Mouse (Mus musculus): ENCODE measurements around the gene Rpl23. TPM values are rescaled to one million over a fixed set of nuclear protein-coding genes. Genes with fewer than 3 reads are reported as not detected.
"Not testable (repeated sequence)": the region's sequence is repeated elsewhere in the genome, so short reads cannot be mapped to it uniquely, and the experiment has no call there.

The Rpl23 gene
- polyA plus RNA-seq, 3 experiments from 2014 or later = 686 to 1,148 (median 1,072) TPM

DNA sequence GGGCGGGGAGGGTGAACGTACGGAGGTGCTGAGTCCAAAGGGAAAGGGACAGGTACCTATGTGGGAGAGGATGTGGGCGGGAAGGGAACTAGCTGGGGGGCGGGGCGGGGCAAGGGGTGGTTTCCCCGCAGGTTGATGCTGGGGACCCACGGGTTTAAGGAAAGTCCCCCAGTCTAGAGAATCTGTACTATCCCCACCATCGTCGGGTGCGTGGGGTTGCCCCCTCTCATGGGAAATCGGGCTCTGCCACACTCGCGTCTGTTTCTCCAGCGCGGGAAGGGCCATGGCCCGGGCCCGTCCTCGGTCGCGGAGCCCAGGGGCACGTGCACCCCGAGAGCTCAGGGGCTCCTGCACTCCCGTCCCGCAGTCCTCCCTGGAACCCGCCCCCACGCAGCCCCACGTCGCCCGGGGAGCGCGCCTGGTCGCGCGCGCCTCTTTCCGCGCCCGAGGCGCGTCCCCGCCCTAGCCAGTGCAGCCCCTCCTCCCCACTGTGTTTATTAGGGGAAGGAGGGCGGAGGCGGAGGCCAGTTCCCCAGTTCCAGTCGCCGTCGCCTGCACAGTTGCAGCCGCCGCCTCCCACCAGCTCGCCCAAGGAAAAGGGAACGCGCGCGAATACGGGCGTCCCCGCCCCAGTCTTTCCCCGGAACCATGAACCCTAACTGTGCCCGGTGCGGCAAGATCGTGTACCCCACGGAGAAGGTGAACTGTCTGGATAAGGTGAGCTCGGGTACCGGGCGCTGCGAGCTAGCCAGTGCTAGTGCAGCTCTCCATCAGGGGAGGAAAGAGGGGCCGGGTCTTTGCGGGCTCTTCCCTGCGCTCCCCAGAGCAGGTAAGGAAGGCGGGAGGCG lies 17.1 kb upstream of the Rpl23 start:
- peak; percentile 58 for ATAC-seq

DNA sequence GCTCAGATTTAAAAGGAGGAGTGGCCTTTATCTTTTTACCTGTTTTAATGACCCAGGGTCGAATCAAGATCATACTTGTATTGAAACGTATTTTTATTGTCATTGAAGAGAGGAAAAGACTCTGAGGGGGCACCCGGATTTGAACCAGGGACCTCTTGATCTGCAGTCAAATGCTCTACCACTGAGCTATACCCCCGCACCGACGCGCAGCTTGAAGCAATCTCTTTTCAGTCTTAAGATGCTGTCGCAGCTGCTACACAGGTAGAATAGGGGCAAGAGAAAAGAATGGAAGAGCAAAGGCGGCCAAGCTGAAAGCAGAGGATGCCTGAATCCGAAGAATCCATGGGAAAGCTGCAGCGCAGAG lies 16.5 kb upstream of the Rpl23 start, which contains the start of gene Lasp1:
Gene Lasp1 (plus strand): TSS at position 219 of the 364 bp plus-strand sequence.
- peak; percentile 34 for ATAC-seq

- ATAC-seq = no peak
These were observed 15.8 kb upstream of the Rpl23 start for GRCm38 (mm10) chr11:97798083-97798435.

GRCm38 (mm10) chr11:97797369-97798082 lies 15.3 kb upstream of the Rpl23 start:
- no peak for ATAC-seq

- ATAC-seq = no peak
These were observed 14.7 kb upstream of the Rpl23 start for GRCm38 (mm10) chr11:97796910-97797309.

GRCm38 (mm10) chr11:97793165-97793564 lies 10.9 kb upstream of the Rpl23 start:
- peak; percentile 65 for ATAC-seq

DNA sequence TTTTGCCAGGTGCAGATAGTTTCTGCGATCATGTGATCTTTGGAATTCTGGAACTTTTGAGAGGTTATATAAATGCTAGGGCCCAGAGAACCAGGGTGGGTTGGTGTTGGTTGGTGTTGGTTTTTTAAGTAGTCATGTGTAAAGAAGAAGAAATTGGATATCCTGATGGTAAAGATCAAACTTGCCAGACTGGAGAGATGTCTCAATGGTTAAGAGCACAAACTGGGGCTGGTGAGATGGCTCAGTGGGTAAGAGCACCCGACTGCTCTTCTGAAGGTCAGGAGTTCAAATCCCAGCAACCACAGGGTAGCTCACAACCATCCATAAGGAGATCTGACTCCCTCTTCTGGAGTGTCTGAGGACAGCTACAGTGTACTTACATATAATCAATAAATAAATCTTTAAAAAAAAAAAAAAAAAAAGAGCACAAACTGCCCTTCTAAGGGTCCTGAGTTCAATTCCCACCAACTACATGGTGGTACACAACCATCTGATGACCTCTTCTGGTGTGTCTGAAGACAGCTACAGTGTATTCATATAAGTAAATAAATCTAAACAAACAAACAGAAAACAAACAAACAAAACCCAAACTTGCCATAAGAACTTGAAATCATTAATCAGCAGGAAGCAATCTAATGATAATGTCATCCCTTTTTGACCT lies 8.7 kb upstream of the Rpl23 start:
- not testable (repeated sequence) for ATAC-seq

- no peak for ATAC-seq
These were observed 7.5 kb upstream of the Rpl23 start for GRCm38 (mm10) chr11:97789727-97790126.

GRCm38 (mm10) chr11:97787961-97788360 lies 5.7 kb upstream of the Rpl23 start:
- ATAC-seq = no peak

DNA sequence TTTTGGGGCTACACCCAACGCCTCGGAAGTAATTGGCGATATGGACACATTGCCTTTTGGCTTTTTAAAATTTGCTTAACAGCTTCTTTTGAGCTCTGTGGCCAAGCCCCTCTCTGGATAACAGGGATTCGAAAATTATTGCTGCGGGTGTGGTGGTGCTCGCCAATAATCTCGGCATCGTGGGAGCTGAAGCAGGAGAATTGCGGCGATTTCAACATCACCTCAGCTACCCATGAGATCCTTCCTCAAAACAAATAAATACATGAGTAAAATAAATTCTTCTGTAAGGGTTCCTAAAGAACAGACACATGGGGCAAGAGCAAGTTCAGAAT lies 293 bp upstream of the Rpl23 start:
- peak; percentile 9 for ATAC-seq

DNA sequence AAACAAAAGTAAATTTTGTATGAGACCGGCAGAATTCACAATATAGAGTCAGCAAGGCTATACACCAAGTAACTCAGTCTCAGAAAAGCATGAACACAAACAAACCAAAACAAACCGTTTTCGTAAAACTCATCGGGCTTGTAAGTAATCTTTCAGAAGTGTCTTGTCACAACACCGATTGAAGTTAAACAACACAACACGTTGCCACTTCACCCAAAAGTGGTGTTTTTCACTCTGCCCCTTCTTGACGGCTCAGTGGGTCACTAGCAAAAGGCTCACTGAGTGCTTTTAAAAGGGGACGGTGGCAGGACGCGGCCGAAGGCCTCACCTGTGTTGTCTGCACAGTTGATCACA lies 782 bp downstream of the Rpl23 start:
- ATAC-seq = no peak

GRCm38 (mm10) chr11:97779968-97780701 lies 2.1 kb downstream of the Rpl23 start:
- no peak for ATAC-seq

DNA sequence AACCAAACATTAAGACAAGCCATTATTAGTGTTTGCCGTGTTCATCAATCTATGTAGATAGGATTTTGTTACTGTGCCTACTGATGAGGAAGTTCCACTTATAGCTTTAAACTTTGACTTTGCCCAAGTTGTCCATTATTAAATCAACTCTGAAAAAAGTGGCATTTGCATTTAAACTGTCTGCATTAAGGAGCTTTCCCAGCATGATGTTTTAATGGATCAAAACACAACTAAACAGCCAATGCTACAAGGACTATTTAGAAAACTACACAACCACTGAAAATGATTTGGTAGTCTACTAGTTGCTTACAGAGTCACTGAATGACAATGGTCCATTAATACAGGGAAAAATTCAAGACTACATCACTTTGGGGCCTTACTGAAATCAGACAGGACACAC lies 3.3 kb downstream of the Rpl23 start:
- no peak for ATAC-seq

GRCm38 (mm10) chr11:97777129-97777529 lies 5.1 kb downstream of the Rpl23 start:
- ATAC-seq = no peak

DNA sequence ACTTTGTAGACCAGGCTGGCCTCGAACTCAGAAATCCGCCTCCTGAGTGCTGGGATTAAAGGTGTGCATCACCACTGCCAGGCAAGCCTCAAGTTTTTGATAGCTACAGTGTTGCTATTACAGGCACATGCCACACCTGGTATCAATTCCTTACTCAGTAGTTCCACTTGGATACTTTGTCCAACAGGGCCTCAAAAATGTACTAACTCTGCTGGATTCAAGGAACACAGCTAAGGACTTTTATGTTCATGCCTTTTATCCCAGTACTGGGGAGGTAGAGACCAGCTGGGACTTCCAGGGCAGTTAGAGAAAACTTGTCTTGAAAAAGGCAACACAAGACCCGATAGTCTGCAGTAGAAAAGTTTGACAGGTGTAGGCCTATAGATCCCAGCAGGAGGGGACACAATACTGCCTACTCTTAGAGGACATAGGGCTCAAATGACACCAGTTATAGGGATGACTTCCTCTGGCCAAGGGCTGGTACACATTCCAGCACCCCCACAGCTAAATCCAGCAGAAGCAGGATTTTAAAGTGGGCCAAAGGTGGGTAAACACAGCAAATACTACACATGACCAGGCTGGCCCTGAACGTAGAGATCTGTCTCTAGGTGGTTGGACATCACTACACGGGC lies 5.6 kb downstream of the Rpl23 start:
- no peak for ATAC-seq

GRCm38 (mm10) chr11:97775808-97776496 lies 6.3 kb downstream of the Rpl23 start, which contains the start of gene 1700001P01Rik:
Gene 1700001P01Rik, minus strand, starts transcription at chr11:97775918.
- no peak for ATAC-seq

GRCm38 (mm10) chr11:97775186-97775585 lies 7.1 kb downstream of the Rpl23 start:
- ATAC-seq = no peak

GRCm38 (mm10) chr11:97771410-97771809 lies 10.8 kb downstream of the Rpl23 start:
- no peak for ATAC-seq

GRCm38 (mm10) chr11:97769704-97770103 lies 12.5 kb downstream of the Rpl23 start:
- no peak for ATAC-seq

GRCm38 (mm10) chr11:97766154-97766881 lies 15.9 kb downstream of the Rpl23 start, which contains the start of gene Cwc25:
Gene Cwc25, minus strand, starts transcription at chr11:97766556.
- peak; percentile 98 for ATAC-seq

DNA sequence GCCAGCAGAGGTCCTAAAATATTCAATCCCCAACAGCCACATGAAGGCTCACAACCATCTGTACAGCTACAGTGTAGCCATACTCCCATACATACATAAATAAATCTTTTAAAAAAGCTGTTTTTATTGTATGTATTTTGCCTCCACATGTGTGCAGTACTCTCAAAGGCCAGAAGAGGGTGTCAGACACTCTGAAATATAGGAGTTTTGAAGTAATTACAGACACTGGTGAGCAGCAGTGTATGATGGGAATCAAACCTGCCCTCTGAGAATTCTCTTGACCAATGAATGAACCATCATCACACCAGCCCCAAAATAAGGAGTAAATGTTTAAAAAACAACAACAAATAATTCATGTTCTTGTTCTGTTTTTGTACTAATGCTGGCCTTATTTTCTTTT lies 20.6 kb downstream of the Rpl23 start:
- no peak for ATAC-seq

All from inflammation-experienced regulatory T-cells, adult 6 months (primary cell).